Mouse (Mus musculus): ENCODE measurements around the gene Cyp17a1. TPM values are rescaled to one million over a fixed set of nuclear protein-coding genes. Genes with fewer than 3 reads are reported as not detected.
A peak's percentile ranks its signal among the peaks of the same experiment; 100 is the strongest.

Cyp17a1 gene
- total RNA-seq (2021): 1 to 10 TPM; 2.1 to 4.8 TPM
- long read RNA-seq, experiment 1, partial matches to known transcripts: 0 of 2 reads
- long read RNA-seq, experiment 1, other reads (novel, unspliced or antisense): 0 of 2 reads
- long read RNA-seq, experiment 2: 0 reads

DNA sequence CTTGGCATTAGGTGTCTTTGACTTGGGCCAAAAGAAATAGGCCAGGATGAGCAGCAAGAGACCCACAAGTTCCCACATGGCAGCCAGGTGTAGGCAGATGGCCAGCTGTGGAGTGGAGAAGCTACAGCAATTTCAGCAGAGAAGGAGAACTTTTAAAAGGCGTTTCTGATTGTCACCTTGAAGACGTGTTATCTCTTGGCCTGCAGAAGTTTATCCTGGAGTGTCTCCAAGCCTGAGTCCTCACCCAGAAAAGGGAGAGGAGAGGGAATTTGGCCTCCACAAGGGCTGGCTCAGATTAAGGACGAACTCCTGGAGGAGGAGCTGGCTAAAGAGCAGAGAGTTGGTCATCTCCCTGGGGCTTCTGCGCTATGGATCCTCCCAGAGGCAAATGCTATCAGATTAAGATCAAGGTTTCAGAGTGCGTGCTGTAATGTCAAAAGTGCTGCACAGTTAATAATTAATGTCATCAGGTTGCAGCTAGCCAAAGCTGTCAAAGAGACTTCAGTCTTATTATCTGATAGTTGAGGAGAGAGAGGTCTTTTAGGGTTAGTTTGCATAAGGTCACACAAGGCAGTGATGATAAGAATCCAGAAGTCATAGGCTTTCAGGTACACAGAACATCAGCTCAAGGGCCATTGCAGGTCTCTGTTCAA, at the start of gene Cyp17a1:
Cyp17a1 (minus strand) TSS at position 407 of the 653 bp plus-strand sequence.
- DNase-seq (ENCODE audit: low spot score in 2 of 2): peak in 1 of 2 experiments; percentile 21

DNA sequence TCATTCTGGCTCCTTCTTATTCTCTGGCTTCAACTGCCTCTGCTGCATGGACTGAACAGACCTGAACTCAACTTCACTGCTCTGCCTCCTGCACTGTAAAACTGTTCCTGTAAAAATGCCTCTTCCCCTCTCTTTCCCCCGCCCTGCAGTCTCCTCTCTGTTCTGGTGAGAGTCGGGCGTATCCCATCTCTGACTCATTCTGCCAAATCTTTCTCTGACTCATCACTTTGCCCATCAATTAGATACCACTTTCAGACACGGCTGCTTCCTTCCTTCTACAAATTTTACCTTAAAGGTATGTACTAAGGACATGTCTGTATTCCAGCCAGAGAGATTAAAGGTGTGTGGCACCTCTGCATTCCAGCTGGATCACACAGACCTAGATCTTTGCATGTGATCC, 45.2 kb upstream of the Cyp17a1 start:
- no peak for DNase-seq (ENCODE audit: low spot score in 2 of 2)

DNA sequence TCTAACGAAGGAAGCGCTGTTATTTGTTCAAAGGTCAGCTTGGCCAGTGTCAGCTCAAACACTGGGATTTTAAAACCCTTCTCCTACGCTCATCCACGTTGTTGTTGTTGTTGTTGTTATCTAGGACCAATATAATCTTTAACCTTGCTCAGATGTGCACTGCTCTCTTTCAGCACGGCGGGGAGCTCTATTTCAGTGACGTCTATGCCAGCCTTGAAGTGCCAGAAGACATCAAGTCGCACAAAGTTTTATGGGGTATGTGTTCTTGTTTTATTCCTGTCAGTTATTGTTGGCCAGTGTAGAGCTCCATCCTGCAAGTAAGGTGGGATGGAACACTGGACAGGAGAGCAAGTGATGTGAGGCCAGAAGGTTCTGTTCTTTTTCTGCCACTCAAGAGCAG, 42.0 kb upstream of the Cyp17a1 start:
- DNase-seq (ENCODE audit: low spot score in 2 of 2): no peak

DNA sequence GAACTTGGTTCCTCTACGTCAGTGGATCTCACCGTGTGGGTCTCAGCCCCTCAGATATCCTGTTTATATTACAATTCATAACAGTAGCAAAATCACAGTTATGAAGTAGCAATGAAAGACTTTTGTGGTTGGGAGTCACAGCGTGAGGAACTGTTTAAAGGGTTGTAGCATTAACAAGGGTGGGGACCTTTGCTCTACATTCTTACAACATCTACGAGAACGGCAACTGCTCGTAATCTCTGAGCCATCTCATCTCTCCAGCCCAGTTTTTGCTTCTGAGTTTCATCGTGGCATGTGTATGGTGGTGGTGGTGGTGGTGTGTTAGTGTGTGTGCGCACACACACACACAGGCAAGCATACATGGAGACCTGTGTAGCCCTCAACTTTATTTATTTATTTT, 41.3 kb upstream of the Cyp17a1 start:
- DNase-seq (ENCODE audit: low spot score in 2 of 2): no peak

DNA sequence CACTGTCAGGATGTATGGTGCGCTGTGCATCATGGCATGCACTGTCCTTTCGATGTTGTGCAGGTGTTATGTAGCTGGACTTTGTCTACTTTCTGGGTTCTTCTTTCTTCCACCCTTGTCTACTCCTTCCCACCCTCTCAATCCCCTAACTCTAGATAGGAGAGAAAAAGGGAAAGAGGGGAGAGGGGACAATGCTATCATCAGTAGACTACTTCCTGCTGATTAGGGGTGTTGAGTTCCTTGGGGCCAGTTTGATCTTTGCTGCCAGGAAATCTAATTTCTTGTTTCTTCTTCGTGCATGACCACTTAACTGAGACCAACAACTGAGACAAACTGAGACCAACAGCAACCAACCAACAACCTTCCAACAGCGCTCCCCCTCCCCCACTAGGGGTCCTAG, 37.6 kb upstream of the Cyp17a1 start:
- no peak for DNase-seq (ENCODE audit: low spot score in 2 of 2)

DNA sequence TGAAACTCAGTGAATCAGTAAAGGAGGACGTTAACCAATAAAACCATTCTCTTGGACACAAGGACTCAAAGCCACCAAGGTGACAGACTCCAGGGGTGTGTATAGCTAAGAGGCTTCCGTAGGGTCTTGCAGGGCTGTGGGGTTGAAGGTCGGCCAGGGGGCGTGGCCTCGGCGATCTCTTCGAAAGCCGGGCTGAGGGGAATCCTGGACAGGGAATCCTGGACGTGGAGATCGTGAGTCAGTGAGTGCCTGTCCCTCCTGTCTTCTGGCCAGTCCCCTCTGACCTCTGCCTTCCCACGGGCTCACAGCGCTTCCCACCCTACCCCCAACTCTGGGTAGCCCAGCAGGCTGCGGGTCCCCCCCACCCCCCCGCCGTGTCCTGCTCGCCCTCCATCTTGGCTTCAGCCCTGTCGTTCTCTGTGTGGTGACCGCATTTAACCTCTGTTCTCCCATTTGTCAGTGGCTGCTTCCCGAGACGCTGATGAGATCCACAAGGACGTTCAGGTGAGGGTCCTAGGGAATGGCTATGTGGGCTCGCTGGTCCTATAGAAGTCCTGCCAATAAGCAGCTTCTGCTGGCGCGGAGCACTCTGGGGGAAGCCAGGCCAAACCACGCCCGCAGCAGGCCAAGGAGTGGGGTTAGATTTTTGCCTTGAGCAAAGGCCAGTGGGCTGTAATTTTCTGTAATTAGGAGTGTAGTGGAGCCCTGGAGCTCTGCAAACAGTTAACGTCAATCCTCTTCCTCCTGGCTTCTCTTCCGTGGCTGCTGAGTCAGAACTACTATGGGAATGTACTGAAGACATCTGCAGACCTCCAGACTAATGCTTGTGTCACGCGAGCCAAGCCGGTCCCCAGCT, 34.6 kb upstream of the Cyp17a1 start, which contains the start of gene As3mt:
As3mt (plus strand) TSS at position 163 of the 856 bp plus-strand sequence.
- peak; percentile 71 to 74 for DNase-seq (ENCODE audit: low spot score in 2 of 2)

DNA sequence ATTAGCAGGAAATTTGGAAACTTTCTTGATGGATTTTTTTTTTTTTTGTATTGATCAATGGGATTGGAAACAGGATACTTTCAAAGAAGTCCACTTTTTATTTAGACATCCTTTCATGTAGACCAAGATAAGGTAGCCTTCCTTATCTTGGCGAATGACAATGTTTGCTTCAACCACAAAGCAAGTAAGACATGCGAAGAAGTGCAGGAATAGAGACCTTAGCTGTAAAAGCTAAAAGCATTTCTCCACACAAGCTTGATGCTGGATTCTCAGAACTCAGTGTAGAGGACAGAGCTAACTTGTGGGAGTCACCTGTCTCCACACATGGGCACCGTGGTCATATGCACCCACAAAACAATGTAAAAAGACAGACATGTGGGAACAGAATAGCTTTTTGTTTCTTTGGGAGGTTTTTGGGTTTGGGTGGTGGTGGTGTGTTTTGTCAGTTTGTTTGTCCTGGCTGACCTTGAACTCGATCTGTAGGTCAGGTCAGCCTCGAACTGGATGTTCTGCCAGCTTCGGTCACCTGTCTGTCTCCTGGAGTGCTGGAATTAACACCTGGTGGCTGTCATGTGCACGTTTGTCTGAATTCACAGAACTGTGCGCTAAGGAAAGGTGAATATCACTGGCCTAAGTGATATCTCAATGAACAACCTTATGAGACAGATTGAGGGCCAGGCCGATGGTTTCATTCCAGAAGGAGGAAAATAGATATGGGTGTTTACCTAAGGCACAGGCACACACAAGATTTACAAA, 33.7 kb upstream of the Cyp17a1 start:
- DNase-seq (ENCODE audit: low spot score in 2 of 2): no peak

DNA sequence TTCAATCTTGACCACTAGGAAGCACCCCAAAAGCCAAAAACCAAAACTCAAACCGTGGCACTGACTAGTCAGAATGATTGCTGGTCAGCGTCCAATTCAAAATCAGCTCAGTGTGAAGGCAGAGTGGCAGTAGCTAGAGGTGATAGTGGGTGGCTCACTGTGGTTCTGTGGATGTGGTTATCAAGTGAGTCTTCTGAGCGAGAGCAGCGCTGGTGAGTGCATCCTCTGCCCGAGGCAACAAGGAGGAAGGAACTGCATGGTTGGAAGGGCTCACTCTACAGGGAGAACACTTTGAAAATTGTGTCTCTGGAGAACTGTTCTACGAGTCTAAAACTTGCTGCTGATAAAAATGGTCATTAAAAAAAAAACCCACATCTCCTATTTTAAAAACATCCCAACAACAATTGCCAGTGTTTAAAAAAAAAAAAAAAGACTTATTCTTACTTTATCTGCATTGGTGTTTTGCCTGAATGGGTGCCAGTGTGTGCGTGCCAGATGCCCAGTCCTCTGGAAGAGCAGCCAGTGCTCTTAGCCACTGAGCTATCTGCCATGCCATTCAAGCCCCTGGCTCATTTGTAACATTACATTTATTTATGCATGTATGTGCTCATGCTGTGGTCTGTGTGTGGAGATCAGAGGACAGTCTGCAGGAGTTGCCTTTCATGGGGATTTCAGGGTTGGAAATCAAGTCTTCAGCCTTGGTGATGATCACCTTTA, 33.0 kb upstream of the Cyp17a1 start:
- no peak for DNase-seq (ENCODE audit: low spot score in 2 of 2)

DNA sequence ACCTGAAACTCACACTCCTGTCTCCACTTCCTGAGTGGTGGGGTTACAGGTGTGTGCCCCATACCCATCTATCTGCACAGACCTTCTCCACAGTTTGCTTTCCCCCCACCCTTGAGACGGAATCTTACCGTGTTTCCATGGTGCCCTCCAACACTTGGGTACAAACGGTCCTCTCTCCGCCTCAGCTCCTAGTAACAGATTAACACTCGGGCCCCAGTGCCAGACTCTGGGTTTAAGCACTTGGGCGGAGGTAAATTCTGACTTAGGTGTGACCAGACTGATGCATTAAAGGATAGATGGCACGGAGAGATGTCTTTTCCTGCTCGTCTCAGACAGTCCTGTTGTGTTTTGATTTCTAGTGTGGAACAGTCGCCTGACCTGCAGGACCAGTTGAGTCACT, 28.2 kb upstream of the Cyp17a1 start:
- no peak for DNase-seq (ENCODE audit: low spot score in 2 of 2)

DNA sequence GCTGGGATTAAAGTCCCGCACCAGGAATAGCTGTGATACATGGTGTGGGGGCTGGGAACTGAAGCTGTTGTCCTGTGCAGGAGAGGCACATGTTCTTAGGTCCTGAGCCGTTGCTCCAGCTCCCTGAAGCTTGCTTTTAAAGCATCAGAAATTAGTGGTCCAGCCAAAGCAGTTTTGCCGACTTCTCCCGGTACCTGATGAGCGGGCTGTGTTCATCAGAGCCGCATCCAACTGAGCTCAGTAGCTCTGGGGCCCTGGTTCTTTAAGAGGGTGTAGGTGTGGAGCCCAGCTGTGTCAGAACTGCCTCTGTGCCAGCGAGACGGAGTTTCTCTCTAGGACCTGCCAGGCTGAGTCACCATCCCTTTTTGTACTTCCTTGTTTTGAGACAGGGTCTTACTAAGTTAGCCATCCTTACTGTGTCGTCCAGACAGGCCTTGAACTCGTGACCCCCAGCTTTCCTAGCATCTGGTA, 26.1 kb upstream of the Cyp17a1 start:
- DNase-seq (ENCODE audit: low spot score in 2 of 2): no peak

DNA sequence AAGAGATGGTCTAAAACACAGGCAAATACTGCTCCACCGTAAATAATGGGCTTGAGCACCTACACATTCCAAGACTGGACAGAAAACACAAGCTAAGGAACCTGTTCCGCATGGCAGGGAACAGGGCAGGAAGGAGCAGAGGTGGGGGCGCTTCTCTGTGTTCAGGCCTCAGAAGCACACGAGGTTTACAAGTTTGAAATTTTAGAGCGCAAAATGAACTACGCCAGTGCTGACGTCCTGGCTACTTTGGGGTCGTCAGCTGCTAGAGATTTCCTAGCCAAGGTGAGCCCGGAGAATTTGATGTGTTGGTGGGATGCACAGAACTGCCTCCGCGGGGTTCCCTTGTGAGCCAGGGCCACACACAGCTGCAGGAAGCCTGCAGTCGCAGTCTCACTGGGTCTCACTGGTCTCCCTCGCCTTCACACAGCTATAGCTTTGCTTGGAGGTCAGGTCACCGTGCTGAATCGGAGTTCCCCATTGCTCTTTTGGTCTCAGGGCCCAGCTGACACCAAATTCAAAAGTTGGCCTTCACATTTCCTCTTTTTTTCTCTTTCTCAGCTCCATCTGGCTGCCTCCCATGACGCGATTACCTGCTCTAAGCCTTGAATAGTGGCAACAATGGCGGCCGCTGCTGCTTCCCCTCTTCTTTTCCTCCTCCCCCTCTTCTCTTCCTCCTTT, 25.0 kb upstream of the Cyp17a1 start:
- no peak for DNase-seq (ENCODE audit: low spot score in 2 of 2)

DNA sequence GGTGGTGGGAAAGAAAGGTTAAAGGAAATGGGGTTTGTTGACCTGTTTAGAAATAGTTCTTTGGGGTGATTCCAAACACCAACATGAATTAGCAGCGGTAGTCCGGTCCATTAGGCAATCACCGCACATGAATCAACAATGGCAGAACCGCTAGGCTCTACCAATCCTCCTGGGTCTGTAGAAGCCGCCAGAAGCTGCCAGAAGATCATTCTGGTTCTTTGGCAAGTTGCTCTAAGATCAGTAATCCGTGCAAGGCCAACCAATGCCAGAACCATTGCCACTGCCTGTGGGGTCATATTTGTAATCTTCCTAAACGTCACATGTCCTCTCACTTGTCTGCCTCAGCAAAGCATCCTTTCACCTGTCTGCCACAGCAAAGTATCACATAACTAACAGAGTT, 24.0 kb upstream of the Cyp17a1 start:
- DNase-seq (ENCODE audit: low spot score in 2 of 2): no peak

DNA sequence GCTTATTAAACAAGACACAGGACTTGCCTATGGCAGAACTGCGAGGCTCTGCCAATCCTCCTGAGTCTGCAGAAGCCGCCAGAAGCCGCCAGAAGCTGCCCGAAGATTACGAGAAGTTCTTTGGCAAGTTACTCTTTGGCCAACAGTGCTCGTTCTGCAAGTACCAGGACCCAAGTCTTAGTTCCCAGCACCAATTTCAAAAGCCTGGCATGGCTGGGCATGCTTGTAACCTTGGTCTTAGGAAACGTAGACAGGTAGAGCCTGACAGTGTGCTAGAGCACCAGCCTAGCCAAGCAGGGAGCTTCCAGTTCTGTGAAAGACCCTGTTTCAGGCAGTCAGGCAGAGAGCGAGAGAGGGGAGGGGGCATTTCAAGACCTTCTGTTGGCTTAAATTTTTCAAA, 23.5 kb upstream of the Cyp17a1 start:
- DNase-seq (ENCODE audit: low spot score in 2 of 2): no peak

DNA sequence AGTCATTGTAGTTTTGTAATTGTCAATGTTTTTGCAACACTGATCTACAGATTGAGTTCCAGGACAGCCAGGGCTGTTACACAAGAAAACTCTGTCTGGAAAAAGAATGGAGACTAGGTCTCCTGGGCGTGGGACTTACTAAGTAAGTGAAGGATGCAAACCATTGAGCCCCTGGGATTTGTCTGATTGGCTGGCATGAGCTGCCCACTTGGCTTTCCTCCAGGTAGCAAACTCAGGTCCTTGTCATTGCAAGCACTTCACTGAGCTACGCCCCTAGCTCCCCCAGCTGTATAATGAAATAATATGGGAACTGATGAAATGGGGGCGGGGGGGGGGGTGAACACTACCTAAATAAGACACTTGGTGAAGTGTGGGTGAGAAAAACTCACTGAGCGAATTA, 20.2 kb upstream of the Cyp17a1 start:
- no peak for DNase-seq (ENCODE audit: low spot score in 2 of 2)

DNA sequence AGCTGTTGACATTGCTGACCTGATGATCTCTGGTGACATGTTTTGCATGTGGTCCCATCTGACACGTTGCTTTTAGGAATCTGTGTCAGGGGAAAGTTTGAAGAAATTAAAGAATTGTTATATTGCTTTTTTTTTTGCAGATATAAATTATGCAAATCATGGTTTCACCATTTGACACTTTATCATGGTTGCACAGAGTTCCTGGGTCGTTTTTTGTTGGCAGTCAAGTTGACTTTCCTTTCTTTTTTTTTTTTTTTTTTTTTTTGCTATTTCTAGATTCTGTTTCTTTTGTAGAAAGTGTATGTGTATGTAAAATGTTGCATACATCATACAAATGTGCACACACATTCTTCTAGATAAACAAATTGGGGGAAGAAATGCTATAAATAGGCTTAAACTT, 18.1 kb upstream of the Cyp17a1 start:
- no peak for DNase-seq (ENCODE audit: low spot score in 2 of 2)

DNA sequence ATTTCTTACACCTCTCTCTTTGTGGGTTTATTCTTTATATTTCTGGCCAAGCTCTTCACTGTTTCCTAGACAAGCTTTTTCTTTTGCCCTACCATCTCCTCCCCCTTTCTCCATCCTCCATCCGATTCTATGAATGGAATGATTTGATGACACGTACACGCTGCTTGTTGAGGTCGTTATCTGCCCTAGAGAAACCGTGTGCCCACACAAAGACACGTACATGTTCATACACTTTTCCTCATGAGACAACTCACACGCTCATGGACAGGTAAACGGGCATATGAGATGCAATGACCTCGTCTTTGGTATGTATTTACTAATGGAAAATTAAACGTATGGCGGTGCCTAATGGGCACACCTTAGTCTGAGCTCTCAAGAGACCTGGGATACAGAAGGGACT, 17.4 kb upstream of the Cyp17a1 start:
- no peak for DNase-seq (ENCODE audit: low spot score in 2 of 2)

DNA sequence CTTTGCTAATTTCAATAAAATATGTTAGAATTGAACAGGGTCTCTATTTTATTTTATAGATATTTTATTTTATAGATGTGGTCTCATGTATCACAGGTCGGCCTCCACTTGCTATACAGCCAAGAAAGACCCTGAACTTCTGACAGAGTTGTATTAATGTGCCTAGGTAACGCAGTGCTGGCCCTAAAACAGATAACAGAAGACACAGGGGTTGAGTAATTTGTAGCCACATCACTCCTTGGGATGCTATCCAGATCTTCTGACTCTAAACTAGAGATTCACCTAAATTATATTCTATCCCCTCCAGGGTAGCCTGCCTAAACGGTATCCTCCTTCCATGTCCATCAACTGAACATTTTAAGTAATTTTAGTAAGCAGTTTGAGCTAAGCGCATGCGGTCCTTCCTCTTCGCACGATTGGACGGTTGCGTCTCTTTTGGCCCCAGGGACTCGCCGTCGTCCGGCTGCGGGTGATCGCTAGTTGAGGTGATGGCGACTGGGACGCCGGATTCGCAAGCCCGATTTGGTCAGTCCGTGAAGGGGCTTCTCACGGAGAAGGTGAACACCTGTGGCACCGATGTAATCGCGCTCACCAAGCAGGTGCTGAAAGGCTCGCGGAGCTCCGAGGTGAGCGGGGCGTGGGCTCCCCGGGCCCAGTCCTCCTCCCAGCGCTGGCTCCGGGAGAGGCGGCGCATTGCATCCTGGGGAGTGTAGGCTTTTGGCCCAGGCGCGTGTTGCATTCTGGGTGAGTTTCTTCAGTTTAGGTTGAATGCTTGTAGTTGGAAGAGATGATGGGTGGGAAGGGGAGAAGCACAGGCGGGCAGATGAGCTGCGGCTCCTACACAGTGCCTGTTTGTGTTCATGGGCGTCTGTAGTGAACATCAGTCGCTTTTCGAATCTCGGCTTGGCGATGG, 16.7 kb upstream of the Cyp17a1 start, which contains the start of gene Borcs7:
Borcs7 (plus strand) TSS at position 447 of the 913 bp plus-strand sequence.
- DNase-seq (ENCODE audit: low spot score in 2 of 2): peak; percentile 83 to 88

DNA sequence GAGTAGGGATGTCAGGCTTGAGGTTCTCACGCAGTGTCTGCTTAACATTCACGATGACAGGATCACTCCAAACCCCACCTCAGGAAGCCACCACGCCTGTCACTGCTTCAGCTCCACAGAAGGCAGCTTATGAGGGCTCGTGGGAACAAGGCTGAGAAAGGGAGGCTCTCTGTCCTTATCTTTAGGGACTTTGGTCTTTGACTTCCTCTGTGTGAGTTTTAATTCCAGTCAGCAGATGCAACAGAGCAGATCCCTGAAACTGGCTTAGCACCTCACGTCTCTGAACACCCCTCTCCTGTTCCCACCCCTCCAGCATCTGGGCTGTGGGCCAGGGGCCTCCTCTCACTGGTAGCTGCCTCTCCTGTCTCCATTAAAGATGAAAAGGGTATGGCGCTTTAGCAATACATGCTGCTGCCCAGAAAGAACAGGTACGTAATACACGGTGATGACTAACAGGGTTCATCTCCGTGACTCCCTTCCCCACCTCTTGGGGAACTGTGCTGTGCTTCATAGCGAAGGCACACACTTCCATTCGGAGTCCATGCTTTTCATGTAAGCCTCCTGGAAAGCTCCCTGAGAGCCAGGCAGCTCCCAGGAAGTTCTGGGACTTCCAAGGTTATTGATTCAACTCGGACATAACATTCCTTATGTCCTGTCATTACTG, 6.9 kb upstream of the Cyp17a1 start:
- DNase-seq (ENCODE audit: low spot score in 2 of 2): no peak

All from adrenal gland, adult 18-20 months (tissue).